Mouse (Mus musculus): ENCODE results near the gene Dleu7.

GRCm38 (mm10) chr14:62288731-62289130 is 4.1 kb downstream of the Dleu7 start:
- no peak for TF ChIP-seq CTCF (IDR thresholded peaks at IDR 0.05)
- TF ChIP-seq EP300 (IDR thresholded peaks at IDR 0.05; ENCODE audit: insufficient read depth, low read depth, low read length): no peak
- no peak for TF ChIP-seq POLR2A (IDR thresholded peaks at IDR 0.05; ENCODE audit: insufficient read depth, low read depth, low read length)

Data from heart, adult 2 months (tissue).